Mouse (Mus musculus) embryonic facial prominence, embryonic 13.5 days (tissue): ENCODE data around the gene Dcst2. TPM values are rescaled to one million over a fixed set of nuclear protein-coding genes. Genes with fewer than 3 reads are reported as not detected.

Experiments used
- ATAC-seq: fragments of 200-750 bp; cut with Nextera tagmentation; 2 replicates; pipeline ENCODE4 v1.8.0; 2017; ENCODE audit warnings: low read depth; ENCODE audit not compliant: insufficient number of reproducible peaks, insufficient read depth, low FRiP score, low TSS enrichment
- H3K27ac ChIP-seq: fragments of 300-500 bp; sonication (generic); 2 replicates; pipeline ENCODE4 v1.5.1; 2015; ENCODE audit warnings: moderate library complexity, mild to moderate bottlenecking, inconsistent platforms
- H3K27me3 ChIP-seq: fragments of 300-500 bp; sonication (generic); 2 replicates; pipeline ENCODE4 v1.6.1; 2015; ENCODE audit warnings: mild to moderate bottlenecking, inconsistent platforms
- H3K36me3 ChIP-seq: fragments of 300-500 bp; sonication (generic); 2 replicates; pipeline ENCODE4 v1.6.1; 2015; ENCODE audit warnings: mild to moderate bottlenecking, inconsistent platforms
- H3K4me1 ChIP-seq: fragments of 300-500 bp; sonication (generic); 2 replicates; pipeline ENCODE4 v1.6.1; 2015; ENCODE audit warnings: inconsistent platforms
- H3K4me2 ChIP-seq: fragments of 300-500 bp; sonication (generic); 2 replicates; pipeline ENCODE4 v1.6.1; 2015; ENCODE audit warnings: moderate library complexity, mild to moderate bottlenecking, inconsistent platforms
- H3K4me3 ChIP-seq: fragments of 300-500 bp; sonication (generic); 2 replicates; pipeline ENCODE4 v1.5.1; 2015; ENCODE audit warnings: mild to moderate bottlenecking, inconsistent platforms
- H3K9ac ChIP-seq: fragments of 300-500 bp; sonication (generic); 2 replicates; pipeline ENCODE4 v1.6.1; 2015; ENCODE audit warnings: mild to moderate bottlenecking, inconsistent platforms
- H3K9me3 ChIP-seq: fragments of 300-500 bp; sonication (generic); 2 replicates; pipeline ENCODE4 v1.6.1; 2016; ENCODE audit warnings: inconsistent platforms
- WGBS: fragments of 180-500 bp; shearing (Covaris S2); methylation state at CpG from one replicate; pipeline ENCODE4 v1.1.7; 2015; ENCODE audit warnings: mixed read lengths; 5-methylcytosine and 5-hydroxymethylcytosine counted together
- polyA plus RNA-seq: library from polyadenylated mRNA; unstranded; fragments of >200 nt; fragmentation: Nextera tagmentation; extraction: Ambion mirVana; gene quantifications from 2 replicates; pipeline ENCODE4 v1.2.1, GENCODE M21; 2015

Dcst2 gene
- polyA plus RNA-seq, 1 experiment from 2014 or later: 0.38 TPM

GRCm38 (mm10) chr3:89320581-89321182 lies 41.1 kb upstream of the Dcst2 start:
- WGBS: under 1% methylated on average over 41 of the region's 41 CpGs
- Histone ChIP-seq H3K4me2 (peak overlapping the region; percentile 92), H3K36me3 (no peaks in the 10 kb centered on the region), H3K9ac (peak overlapping the region; percentile 77), H3K9me3 (no peaks in the 10 kb centered on the region), H3K27me3 (peaks cover 56% of the 10 kb centered on the region), H3K27ac (no peak overlapping the region), H3K4me3 (peak overlapping the region; percentile 72), H3K4me1 (peaks cover 62% of the 10 kb centered on the region)
- peak; percentile 4; the same call in 1 of the 2 replicates for ATAC-seq

GRCm38 (mm10) chr3:89321183-89322130 lies 40.3 kb upstream of the Dcst2 start:
- Histone ChIP-seq H3K4me3 (peak overlapping the region; percentile 72), H3K9ac (peak overlapping the region; percentile 77), H3K36me3 (no peaks in the 10 kb centered on the region), H3K4me2 (peak overlapping the region; percentile 92), H3K9me3 (no peaks in the 10 kb centered on the region), H3K27me3 (peaks cover 48% of the 10 kb centered on the region), H3K4me1 (peaks cover 54% of the 10 kb centered on the region), H3K27ac (no peak overlapping the region)
- ATAC-seq: no peak
- WGBS: under 1% methylated on average over 66 of the region's 66 CpGs

- Histone ChIP-seq H3K27ac (peak overlapping the region; percentile 44; the same call in 1 of the 2 replicates), H3K4me3 (peak overlapping the region; percentile 72), H3K9ac (peak overlapping the region; percentile 77), H3K4me1 (peaks cover 49% of the 10 kb centered on the region), H3K4me2 (peak overlapping the region; percentile 92), H3K9me3 (no peaks in the 10 kb centered on the region), H3K36me3 (no peaks in the 10 kb centered on the region), H3K27me3 (peaks cover 46% of the 10 kb centered on the region)
- ATAC-seq: no peak
- WGBS: 0% methylated on average over 14 of the region's 14 CpGs
Measured at GRCm38 (mm10) chr3:89322131-89322500, 39.7 kb upstream of the Dcst2 start.

- no peaks in the 10 kb centered on the region for H3K36me3 ChIP-seq
- peaks cover 46% of the 10 kb centered on the region for H3K4me1 ChIP-seq
- H3K9me3 ChIP-seq: no peaks in the 10 kb centered on the region
- H3K27me3 ChIP-seq: peaks cover 43% of the 10 kb centered on the region
- WGBS: 2% methylated on average over 52 of the region's 53 CpGs
- peak within 1 kb of the TSS; percentile 92 for H3K4me2 ChIP-seq
- H3K4me3 ChIP-seq: peak within 1 kb of the TSS; percentile 72
- H3K9ac ChIP-seq: peak within 1 kb of the TSS; percentile 77
- ATAC-seq: peak; percentile 62; the same call in 1 of the 2 replicates
- H3K27ac ChIP-seq: peak within 1 kb of the TSS; percentile 44; the same call in 1 of the 2 replicates
Measured at GRCm38 (mm10) chr3:89322514-89323165, 39.1 kb upstream of the Dcst2 start, which contains the start of gene Efna3. Efna3 (minus strand) TSS chr3:89322965.

- WGBS: 91% methylated on average over 8 of the region's 8 CpGs
- Histone ChIP-seq H3K36me3 (no peaks in the 10 kb centered on the region), H3K9me3 (no peaks in the 10 kb centered on the region), H3K4me3 (no peak overlapping the region), H3K4me2 (no peak overlapping the region), H3K9ac (no peak overlapping the region), H3K4me1 (peaks cover 23% of the 10 kb centered on the region), H3K27ac (no peak overlapping the region), H3K27me3 (peaks cover 12% of the 10 kb centered on the region)
- no peak for ATAC-seq
Measured at GRCm38 (mm10) chr3:89325882-89326281, 35.9 kb upstream of the Dcst2 start.

GRCm38 (mm10) chr3:89327371-89327870 lies 34.4 kb upstream of the Dcst2 start:
- Histone ChIP-seq H3K9me3 (no peaks in the 10 kb centered on the region), H3K27ac (no peak overlapping the region), H3K36me3 (peaks cover 2% of the 10 kb centered on the region; the same call in 1 of the 2 replicates), H3K27me3 (0 out of 2 replicates have a peak, but pooled peaks cover 2% of the 10 kb centered on the region), H3K4me1 (peaks cover 24% of the 10 kb centered on the region), H3K4me3 (no peak overlapping the region), H3K4me2 (no peak overlapping the region), H3K9ac (no peak overlapping the region)
- no peak for ATAC-seq
- 45% methylated on average over 9 of the region's 9 CpGs for WGBS

GRCm38 (mm10) chr3:89328623-89329022 lies 33.2 kb upstream of the Dcst2 start:
- Histone ChIP-seq H3K4me2 (no peak overlapping the region), H3K36me3 (peaks cover 14% of the 10 kb centered on the region), H3K27ac (peak overlapping the region; percentile 33; the same call in 1 of the 2 replicates), H3K9me3 (no peaks in the 10 kb centered on the region), H3K4me1 (peaks cover 32% of the 10 kb centered on the region), H3K27me3 (0 out of 2 replicates have a peak, but pooled peaks cover 2% of the 10 kb centered on the region), H3K4me3 (no peak overlapping the region), H3K9ac (no peak overlapping the region)
- 0 out of 2 replicates have a peak, but pooled peaks have one; percentile 24 for ATAC-seq
- 17% methylated on average over 4 of the region's 4 CpGs for WGBS

- no peak overlapping the region for H3K9ac ChIP-seq
- H3K4me1 ChIP-seq: peaks cover 45% of the 10 kb centered on the region
- peaks cover 31% of the 10 kb centered on the region for H3K36me3 ChIP-seq
- no peaks in the 10 kb centered on the region for H3K9me3 ChIP-seq
- H3K27ac ChIP-seq: no peak overlapping the region
- no peak for ATAC-seq
- 60% methylated on average over 3 of the region's 3 CpGs for WGBS
- 0 out of 2 replicates have a peak, but pooled peaks cover 2% of the 10 kb centered on the region for H3K27me3 ChIP-seq
- H3K4me3 ChIP-seq: no peak overlapping the region
- H3K4me2 ChIP-seq: no peak overlapping the region
Measured at GRCm38 (mm10) chr3:89330346-89330745, 31.4 kb upstream of the Dcst2 start.

GRCm38 (mm10) chr3:89330948-89331347 lies 30.8 kb upstream of the Dcst2 start:
- H3K4me3 ChIP-seq: no peak overlapping the region
- no peak overlapping the region for H3K27ac ChIP-seq
- H3K36me3 ChIP-seq: peaks cover 31% of the 10 kb centered on the region
- H3K9me3 ChIP-seq: no peaks in the 10 kb centered on the region
- no peak overlapping the region for H3K4me2 ChIP-seq
- WGBS: 24% methylated on average over 10 of the region's 10 CpGs
- ATAC-seq: no peak
- no peak overlapping the region for H3K9ac ChIP-seq
- peaks cover 51% of the 10 kb centered on the region for H3K4me1 ChIP-seq
- 0 out of 2 replicates have a peak, but pooled peaks cover 2% of the 10 kb centered on the region for H3K27me3 ChIP-seq

- no peak overlapping the region for H3K27ac ChIP-seq
- H3K9me3 ChIP-seq: no peaks in the 10 kb centered on the region
- 54% methylated on average over 13 of the region's 13 CpGs for WGBS
- H3K27me3 ChIP-seq: 0 out of 2 replicates have a peak, but pooled peaks cover 2% of the 10 kb centered on the region
- H3K36me3 ChIP-seq: peaks cover 31% of the 10 kb centered on the region
- H3K4me1 ChIP-seq: peaks cover 57% of the 10 kb centered on the region
- H3K4me3 ChIP-seq: no peak overlapping the region
- ATAC-seq: no peak
- no peak overlapping the region for H3K4me2 ChIP-seq
- H3K9ac ChIP-seq: no peak overlapping the region
Measured at GRCm38 (mm10) chr3:89331561-89331960, 30.2 kb upstream of the Dcst2 start.

GRCm38 (mm10) chr3:89332013-89332412 lies 29.8 kb upstream of the Dcst2 start:
- Histone ChIP-seq H3K9me3 (no peaks in the 10 kb centered on the region), H3K36me3 (peaks cover 31% of the 10 kb centered on the region), H3K27ac (no peak overlapping the region), H3K9ac (no peak overlapping the region), H3K27me3 (0 out of 2 replicates have a peak, but pooled peaks cover 2% of the 10 kb centered on the region), H3K4me1 (peaks cover 61% of the 10 kb centered on the region), H3K4me2 (no peak overlapping the region), H3K4me3 (no peak overlapping the region)
- ATAC-seq: no peak
- 33% methylated on average over 10 of the region's 10 CpGs for WGBS
